Mouse (Mus musculus) megakaryocyte-erythroid progenitor cell, adult 5-6 weeks (primary cell): Measurements from ENCODE around the gene Nr1h4. TPM values are rescaled to one million over a fixed set of nuclear protein-coding genes. Genes with fewer than 3 reads are reported as not detected.

Experiments used
- ATAC-seq: replicated peaks from 2 replicates; pipeline ENCODE4 v1.8.0; 2016; ENCODE audit warnings: mild to moderate bottlenecking, inconsistent platforms; ENCODE audit not compliant: severe bottlenecking, poor library complexity, low FRiP score, low TSS enrichment
- total RNA-seq, 2 experiments: library from RNA; stranded (forward) in 1 of 2; stranded (reverse) in 1 of 2; fragments of 200-1000, 215-1000 nt in 1 of 2; fragments of >200 nt in 1 of 2; fragmentation: Nextera tagmentation in 1 of 2; gene quantifications; 2 replicates each; pipeline ENCODE4 v1.2.3; 2014 to 2017

Gene Nr1h4
- total RNA-seq, 2 experiments from 2014 or later: not detected

DNA sequence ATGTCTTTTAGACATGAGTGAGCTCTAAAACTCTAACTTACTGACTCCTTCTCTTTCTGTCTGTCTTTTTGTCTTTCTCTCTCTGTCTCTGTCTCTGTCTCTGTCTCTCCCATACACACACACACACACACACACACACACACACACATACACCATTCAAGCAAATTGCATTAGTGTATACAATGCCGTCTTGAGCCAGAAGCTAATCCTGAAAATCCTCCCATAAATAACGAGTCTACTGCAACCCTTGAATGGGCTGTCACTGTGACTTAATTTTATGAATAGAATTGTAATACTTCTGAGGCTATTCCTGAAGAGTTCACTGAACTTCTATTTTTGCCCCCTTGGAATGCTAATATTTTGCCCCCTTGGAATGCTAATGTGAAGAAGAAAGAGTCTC lies 7.6 kb downstream of the Nr1h4 start:
- no peak for ATAC-seq

- ATAC-seq: no peak
Observed at GRCm38 (mm10) chr10:89522481-89522880, 10.9 kb downstream of the Nr1h4 start.

- ATAC-seq: peak; percentile 68; the same call in 1 of the 2 replicates
Observed at GRCm38 (mm10) chr10:89521790-89522431, 11.5 kb downstream of the Nr1h4 start.

- ATAC-seq: no peak
Observed at GRCm38 (mm10) chr10:89520381-89520780, 13.0 kb downstream of the Nr1h4 start.

GRCm38 (mm10) chr10:89519226-89519625 lies 14.2 kb downstream of the Nr1h4 start:
- ATAC-seq: no peak

- no peak for ATAC-seq
Observed at GRCm38 (mm10) chr10:89518365-89518764, 15.0 kb downstream of the Nr1h4 start.

DNA sequence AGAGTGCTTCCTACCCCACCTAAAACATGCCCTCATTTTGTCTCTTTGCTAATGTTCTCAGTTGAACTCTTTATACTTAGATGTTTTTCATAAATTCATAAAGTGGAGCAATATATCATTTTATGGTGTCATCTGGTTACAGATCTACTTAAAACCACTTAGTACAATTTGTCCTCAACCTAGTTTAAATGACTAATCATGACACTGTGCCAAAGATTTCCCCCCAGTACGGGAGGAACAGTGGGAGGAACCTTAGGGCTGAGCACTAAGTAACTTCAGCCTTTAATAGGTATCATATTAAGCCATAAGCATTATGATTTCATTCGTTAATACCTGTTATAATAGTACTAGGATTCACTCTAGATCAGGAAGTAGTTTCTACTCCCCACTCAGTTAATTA lies 17.6 kb downstream of the Nr1h4 start:
- ATAC-seq: no peak

GRCm38 (mm10) chr10:89512562-89512961 lies 20.8 kb downstream of the Nr1h4 start:
- no peak for ATAC-seq

DNA sequence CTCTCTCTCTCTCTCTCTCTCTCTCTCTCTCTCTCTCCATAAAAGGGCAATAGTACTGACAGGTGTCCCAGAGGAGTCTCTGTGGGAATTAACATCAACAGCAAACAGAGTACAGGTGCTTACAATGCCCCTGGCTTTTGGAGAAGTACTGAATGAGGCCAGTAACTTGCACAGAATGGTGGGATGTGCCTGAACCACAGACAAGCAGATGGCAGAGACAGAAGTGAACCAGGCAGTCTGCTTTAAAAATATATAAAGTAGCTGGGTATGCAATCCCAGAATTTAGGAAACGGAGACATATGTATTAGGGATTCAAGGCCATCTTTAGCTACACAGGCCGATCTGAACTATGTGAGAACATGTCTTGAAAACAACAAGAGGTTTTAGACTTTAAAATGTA lies 22.8 kb downstream of the Nr1h4 start:
- no peak for ATAC-seq

- no peak for ATAC-seq
Observed at GRCm38 (mm10) chr10:89508567-89508966, 24.8 kb downstream of the Nr1h4 start.

- ATAC-seq: no peak
Observed at GRCm38 (mm10) chr10:89506479-89506878, 26.9 kb downstream of the Nr1h4 start.

- ATAC-seq: no peak
Observed at GRCm38 (mm10) chr10:89505592-89505955, 27.8 kb downstream of the Nr1h4 start.

DNA sequence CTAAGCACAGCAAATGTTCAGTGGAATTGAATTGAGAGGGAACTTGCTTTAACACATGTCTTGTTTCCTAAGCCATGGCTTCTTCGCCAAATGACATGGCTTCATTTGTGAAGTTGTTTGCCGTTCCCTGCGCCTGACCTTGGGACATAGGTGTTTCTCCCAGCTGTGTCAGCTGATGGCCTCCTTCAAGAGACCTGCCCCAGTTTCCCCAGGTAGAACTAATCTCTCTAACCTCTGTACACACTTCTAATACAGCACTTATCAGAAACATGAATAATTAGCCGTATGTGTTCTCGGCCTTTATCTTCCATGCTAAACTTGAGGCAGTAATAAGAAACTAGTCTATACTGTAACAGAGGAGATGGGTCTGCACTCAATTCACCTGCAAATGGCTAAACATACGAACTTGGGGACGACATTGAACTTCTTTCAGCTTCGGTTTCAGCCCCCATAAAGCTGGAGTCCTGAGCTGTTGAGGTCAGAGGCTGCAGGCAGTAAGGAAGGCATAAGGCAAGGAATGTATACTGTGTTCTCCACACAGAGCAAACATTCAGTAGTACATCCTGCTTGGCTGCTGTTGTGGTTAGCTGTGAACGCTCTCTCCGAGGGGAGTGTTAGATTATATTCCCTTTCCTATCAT lies 28.3 kb downstream of the Nr1h4 start:
- no peak for ATAC-seq

GRCm38 (mm10) chr10:89502986-89503560 lies 30.3 kb downstream of the Nr1h4 start:
- no peak for ATAC-seq

DNA sequence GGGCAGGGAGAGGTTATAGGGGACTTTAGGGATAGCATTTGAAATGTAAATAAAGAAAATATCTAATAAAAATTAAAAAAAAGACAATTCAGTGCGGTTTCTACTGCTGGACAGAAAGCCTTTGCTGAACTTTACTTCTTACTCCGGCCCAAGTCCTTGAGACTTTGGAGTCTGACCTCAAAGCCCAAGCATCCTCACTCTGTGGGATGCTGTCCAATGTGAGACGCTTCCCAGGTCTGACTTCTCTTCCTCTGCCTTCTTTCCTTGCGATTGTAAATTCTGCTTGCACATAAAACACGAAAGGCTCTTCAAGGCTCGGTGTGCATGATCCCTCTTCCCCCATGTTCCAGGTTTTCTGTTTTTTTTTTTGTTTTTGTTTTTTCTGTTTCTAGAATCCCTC lies 31.5 kb downstream of the Nr1h4 start:
- no peak for ATAC-seq

DNA sequence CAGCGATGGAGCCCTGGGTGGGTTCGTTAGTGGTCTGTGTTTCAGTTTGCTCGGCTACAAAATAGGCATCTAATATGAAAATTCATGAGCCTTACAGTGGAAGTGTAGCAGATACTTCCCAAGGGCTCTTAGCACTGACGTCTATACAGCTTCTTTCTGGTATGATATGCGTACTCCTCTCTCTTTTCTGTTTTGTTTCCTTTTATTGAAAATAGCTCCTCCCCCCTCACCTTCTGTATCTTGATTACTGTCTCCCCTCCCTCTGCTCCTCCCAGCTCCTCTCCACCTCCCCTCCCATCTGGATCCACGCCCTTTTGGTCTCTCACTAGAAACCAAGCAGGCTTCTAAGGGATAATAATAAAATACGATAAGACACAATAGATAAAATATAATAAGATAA lies 37.8 kb downstream of the Nr1h4 start:
- ATAC-seq: peak; percentile 88

- no peak for ATAC-seq
Observed at GRCm38 (mm10) chr10:89491321-89491720, 42.1 kb downstream of the Nr1h4 start.

- no peak for ATAC-seq
Observed at GRCm38 (mm10) chr10:89490250-89490649, 43.1 kb downstream of the Nr1h4 start.

- ATAC-seq: 0 out of 2 replicates have a peak, but pooled peaks have one; percentile 15
Observed at GRCm38 (mm10) chr10:89489459-89489858, 43.9 kb downstream of the Nr1h4 start.

- ATAC-seq: peak; percentile 48; the same call in 1 of the 2 replicates
Observed at GRCm38 (mm10) chr10:89486995-89487742, 46.2 kb downstream of the Nr1h4 start.
